Mouse (Mus musculus): ENCODE measurements around the gene Tmbim6. TPM values are rescaled to one million over a fixed set of nuclear protein-coding genes. Genes with fewer than 3 reads are reported as not detected.

Tmbim6 gene
- polyA plus RNA-seq, 1 experiment from 2014 or later, result 271 TPM

DNA sequence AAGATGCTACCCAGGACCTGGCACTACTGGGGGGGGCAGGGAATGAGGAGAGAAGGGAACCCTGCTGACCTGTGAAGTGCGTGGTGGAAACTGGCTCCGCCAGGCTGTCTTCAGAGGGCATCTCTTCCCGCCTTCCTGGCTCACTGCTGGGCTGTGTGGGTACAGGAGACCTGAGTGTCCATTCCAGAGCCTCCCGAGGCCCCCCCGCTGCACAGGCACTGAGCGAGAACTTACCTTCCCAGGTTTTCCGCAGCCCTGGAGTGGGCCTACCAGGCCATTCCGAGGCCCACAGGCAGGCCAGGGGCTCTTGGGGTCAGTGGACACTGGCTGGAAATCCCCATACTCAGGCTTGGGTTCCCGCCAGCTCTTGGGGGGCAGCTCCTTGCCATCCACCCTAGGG, 31.2 kb downstream of the Tmbim6 start:
- H3K4me3 ChIP-seq, result no peak overlapping the region
- H3K9me3 ChIP-seq (replicated peaks), result no peaks in the 10 kb centered on the region
- H3K27me3 ChIP-seq, result no peaks in the 10 kb centered on the region
- no peak for ATAC-seq (ENCODE audit: low FRiP score)
- H3K36me3 ChIP-seq, result peaks cover 65% of the 10 kb centered on the region
- H3K4me2 ChIP-seq (replicated peaks), result no peak overlapping the region
- no peak overlapping the region for H3K9ac ChIP-seq
- no peak overlapping the region for H3K27ac ChIP-seq
- 92% methylated on average over 9 of the region's 9 CpGs for WGBS
- H3K4me1 ChIP-seq, result peaks cover 12% of the 10 kb centered on the region

DNA sequence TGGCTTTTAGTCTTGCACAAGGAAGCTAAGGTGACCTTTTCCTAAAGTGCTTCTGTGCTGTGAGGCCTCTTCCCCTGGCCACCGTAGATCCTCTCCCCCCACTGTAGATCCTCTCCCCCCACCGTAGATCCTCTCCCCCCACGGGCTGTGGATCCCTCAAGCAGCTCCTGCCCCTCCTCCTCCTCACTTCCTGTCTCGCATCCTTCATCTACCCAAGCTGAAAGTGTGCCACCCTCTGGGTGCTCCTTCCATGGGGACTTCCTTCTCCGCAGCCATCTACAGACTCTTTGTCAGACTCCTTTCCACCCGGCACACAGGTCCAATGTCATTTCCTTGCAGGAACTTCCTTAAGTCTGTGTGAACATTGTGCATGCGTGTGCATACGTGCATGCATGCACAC, 37.7 kb downstream of the Tmbim6 start:
- H3K9ac ChIP-seq, result no peak overlapping the region
- H3K4me1 ChIP-seq, result peaks cover 18% of the 10 kb centered on the region
- ATAC-seq (ENCODE audit: low FRiP score), result no peak
- H3K9me3 ChIP-seq (replicated peaks), result no peaks in the 10 kb centered on the region
- peaks cover 72% of the 10 kb centered on the region for H3K36me3 ChIP-seq
- H3K27me3 ChIP-seq, result no peaks in the 10 kb centered on the region
- no peak overlapping the region for H3K27ac ChIP-seq
- no peak overlapping the region for H3K4me3 ChIP-seq
- WGBS, result 87% methylated on average over 8 of the region's 8 CpGs
- no peak overlapping the region for H3K4me2 ChIP-seq (replicated peaks)

DNA sequence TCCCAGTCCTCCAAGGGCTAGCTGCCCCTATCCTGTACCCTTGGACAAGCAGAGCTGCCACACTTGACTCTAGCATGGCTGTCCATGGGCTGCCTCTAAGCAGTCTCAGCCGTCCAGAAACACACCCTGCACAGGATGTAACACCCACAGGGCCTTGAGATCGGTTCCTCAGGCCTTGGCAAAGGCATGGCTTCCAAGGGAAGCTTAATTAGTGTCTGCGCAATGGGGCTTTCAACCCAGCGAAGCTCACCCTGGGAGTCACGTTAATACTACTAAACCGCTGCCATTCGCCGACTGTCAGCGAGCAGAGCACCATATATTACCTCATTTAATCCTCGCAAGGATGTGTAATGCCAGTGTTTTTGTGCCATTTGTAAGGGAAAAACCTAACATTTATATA, 38.4 kb downstream of the Tmbim6 start:
- Histone ChIP-seq H3K4me1 (peaks cover 23% of the 10 kb centered on the region), H3K27ac (no peak overlapping the region), H3K4me3 (no peak overlapping the region), H3K9me3 (replicated peaks) (no peaks in the 10 kb centered on the region), H3K36me3 (peaks cover 66% of the 10 kb centered on the region), H3K9ac (no peak overlapping the region), H3K27me3 (no peaks in the 10 kb centered on the region), H3K4me2 (replicated peaks) (no peak overlapping the region)
- ATAC-seq (ENCODE audit: low FRiP score), result no peak
- 91% methylated on average over 10 of the region's 10 CpGs for WGBS

DNA sequence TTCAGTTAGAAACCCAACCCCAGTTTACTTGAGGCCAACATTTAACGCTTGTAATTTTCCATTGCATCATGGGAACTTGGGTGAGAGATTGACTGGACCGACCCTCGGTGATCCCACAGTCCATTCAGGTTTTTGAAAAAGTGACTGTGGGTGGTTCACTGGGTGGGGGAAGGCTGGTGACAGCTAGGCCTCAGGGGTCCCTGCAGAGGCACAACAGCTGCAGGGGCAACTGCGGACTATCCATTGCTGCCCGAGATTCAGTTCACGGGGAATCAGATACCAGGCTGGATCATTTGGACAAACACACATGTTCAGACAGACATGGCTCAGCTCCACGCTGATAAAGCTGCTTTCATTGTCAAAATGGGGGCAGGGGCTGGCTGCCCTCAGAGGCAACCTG, 38.8 kb downstream of the Tmbim6 start:
- peaks cover 27% of the 10 kb centered on the region for H3K4me1 ChIP-seq
- no peak for ATAC-seq (ENCODE audit: low FRiP score)
- H3K9me3 ChIP-seq (replicated peaks), result no peaks in the 10 kb centered on the region
- WGBS, result 68% methylated on average over 7 of the region's 7 CpGs
- no peak overlapping the region for H3K4me2 ChIP-seq (replicated peaks)
- no peaks in the 10 kb centered on the region for H3K27me3 ChIP-seq
- no peak overlapping the region for H3K27ac ChIP-seq
- no peak overlapping the region for H3K4me3 ChIP-seq
- H3K9ac ChIP-seq, result no peak overlapping the region
- H3K36me3 ChIP-seq, result peaks cover 61% of the 10 kb centered on the region

DNA sequence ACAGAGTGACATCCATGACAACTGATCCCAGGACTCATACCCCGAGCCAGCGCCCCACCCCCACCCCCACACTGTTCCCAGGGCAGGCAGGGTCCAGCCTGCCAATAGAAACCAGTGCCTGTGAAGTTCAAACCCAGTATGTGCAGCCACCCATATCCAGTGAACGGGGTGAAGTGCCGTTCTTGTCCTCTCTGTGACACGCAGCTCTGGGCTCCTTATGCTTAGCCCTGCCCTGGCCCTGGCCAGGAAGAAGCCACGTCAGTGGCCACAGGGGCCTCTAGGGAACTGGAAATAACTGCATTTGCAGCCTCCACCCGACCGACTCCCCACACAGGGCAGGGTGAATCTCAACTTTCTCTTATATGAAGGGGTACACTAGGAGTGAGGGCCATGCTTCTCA, 39.3 kb downstream of the Tmbim6 start:
- Histone ChIP-seq H3K27me3 (no peaks in the 10 kb centered on the region), H3K4me2 (replicated peaks) (no peak overlapping the region), H3K36me3 (peaks cover 57% of the 10 kb centered on the region), H3K27ac (no peak overlapping the region), H3K9ac (peak overlapping the region; percentile 18; the same call in 1 of the 2 replicates), H3K4me3 (no peak overlapping the region), H3K4me1 (peaks cover 31% of the 10 kb centered on the region), H3K9me3 (replicated peaks) (no peaks in the 10 kb centered on the region)
- 71% methylated on average over 8 of the region's 8 CpGs for WGBS
- no peak for ATAC-seq (ENCODE audit: low FRiP score)

DNA sequence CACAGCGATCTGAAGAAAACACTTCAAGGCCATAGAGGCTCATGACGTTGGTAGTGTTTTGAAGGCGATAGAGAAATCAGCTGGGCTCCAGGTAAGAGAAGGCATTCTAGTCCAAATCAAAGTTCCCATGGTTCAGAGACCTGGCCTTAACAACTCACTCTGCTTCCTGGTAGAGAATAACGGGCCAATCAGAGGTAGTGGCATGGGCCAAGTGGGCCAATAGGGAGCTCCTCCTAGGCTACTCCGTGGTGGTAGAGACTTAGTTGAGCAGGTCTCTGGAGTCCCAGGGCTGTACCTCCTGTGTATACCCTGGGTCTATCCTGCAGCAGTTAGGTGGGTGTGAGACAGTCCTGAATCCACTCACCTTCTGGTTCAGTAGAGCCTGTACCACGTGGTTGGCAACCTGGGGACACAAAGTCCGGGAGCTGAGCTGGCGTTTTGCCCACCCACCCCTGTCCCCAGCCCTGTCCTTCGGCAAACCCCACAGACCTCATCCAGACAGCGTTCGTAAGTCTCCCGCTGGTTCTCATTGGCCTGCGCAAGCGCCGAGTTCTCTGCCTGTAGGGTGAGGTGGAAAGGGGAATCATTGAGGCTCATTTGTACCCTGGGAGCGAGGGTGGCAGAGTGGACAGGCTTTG, 40.5 kb downstream of the Tmbim6 start:
- H3K36me3 ChIP-seq, result peaks cover 45% of the 10 kb centered on the region
- no peak overlapping the region for H3K9ac ChIP-seq
- WGBS, result 92% methylated on average over 16 of the region's 16 CpGs
- no peak overlapping the region for H3K4me2 ChIP-seq (replicated peaks)
- H3K9me3 ChIP-seq (replicated peaks), result no peaks in the 10 kb centered on the region
- H3K27ac ChIP-seq, result no peak overlapping the region
- H3K27me3 ChIP-seq, result no peaks in the 10 kb centered on the region
- H3K4me1 ChIP-seq, result peaks cover 37% of the 10 kb centered on the region
- ATAC-seq (ENCODE audit: low FRiP score), result no peak
- no peak overlapping the region for H3K4me3 ChIP-seq

DNA sequence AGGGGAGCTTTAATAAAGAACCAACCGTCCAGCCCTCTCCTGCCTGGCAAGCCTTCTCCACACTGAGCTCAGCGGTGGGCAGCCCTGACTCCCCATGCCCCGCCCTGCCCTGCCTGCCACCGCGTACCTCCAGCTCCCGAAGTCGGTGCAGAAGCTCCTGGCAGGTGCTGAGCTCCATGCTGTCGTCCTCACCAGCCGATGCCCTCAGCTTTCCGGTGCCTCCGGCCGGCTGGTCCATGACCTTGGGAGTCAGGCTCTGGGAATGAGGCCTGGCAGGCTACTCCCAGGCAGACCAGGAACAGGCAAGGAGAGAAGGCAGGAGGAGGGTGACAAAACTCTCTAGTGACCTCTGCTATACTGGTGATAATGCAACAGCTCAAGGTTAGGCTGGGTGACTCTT, 41.2 kb downstream of the Tmbim6 start:
- Histone ChIP-seq H3K4me1 (peaks cover 41% of the 10 kb centered on the region), H3K9ac (no peak overlapping the region), H3K4me3 (no peak overlapping the region), H3K27me3 (no peaks in the 10 kb centered on the region), H3K36me3 (peaks cover 45% of the 10 kb centered on the region), H3K4me2 (replicated peaks) (no peak overlapping the region), H3K9me3 (replicated peaks) (no peaks in the 10 kb centered on the region), H3K27ac (no peak overlapping the region)
- WGBS, result 87% methylated on average over 12 of the region's 12 CpGs
- no peak for ATAC-seq (ENCODE audit: low FRiP score)

DNA sequence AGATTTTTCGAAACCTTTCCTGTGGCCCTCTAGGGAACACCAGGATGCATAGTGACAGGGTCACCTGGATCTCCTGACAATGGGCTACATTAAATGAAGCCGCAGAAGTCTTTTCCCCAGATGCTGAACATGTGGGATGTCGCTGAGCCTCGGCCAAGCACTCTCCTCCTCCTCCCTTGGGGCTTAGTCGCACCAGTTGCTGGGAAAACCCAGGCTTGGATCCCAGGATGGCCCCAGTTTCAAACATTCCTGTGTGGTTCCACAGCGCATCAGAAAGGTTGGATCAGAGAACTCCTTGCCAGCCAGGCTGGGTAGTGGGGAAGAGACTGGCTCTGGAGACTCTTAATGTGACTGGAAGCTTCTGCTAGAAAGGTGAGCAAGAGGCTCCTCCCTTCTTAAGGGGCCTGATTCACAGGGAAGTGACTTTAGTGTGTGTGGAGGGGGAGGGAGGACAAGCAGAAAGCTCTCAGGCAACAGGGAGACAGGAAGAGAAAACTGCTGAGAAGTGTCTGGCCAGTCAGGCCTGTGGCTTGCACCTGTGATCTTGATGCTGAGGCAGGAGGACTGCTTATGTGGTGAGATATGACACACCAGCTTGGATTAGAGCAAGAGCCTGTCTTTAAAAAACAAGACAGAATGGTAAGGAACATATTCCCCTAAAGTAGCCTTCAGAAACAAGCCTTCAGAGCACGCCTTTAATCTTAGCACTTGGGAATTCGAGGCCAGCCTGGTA, 46.5 kb downstream of the Tmbim6 start:
- Histone ChIP-seq H3K27ac (no peak overlapping the region), H3K36me3 (peaks cover 10% of the 10 kb centered on the region; the same call in 1 of the 2 replicates), H3K4me1 (peaks cover 46% of the 10 kb centered on the region), H3K4me2 (replicated peaks) (no peak overlapping the region), H3K27me3 (no peaks in the 10 kb centered on the region), H3K9ac (no peak overlapping the region), H3K4me3 (no peak overlapping the region), H3K9me3 (replicated peaks) (no peaks in the 10 kb centered on the region)
- 74% methylated on average over 8 of the region's 8 CpGs for WGBS
- ATAC-seq (ENCODE audit: low FRiP score), result no peak

DNA sequence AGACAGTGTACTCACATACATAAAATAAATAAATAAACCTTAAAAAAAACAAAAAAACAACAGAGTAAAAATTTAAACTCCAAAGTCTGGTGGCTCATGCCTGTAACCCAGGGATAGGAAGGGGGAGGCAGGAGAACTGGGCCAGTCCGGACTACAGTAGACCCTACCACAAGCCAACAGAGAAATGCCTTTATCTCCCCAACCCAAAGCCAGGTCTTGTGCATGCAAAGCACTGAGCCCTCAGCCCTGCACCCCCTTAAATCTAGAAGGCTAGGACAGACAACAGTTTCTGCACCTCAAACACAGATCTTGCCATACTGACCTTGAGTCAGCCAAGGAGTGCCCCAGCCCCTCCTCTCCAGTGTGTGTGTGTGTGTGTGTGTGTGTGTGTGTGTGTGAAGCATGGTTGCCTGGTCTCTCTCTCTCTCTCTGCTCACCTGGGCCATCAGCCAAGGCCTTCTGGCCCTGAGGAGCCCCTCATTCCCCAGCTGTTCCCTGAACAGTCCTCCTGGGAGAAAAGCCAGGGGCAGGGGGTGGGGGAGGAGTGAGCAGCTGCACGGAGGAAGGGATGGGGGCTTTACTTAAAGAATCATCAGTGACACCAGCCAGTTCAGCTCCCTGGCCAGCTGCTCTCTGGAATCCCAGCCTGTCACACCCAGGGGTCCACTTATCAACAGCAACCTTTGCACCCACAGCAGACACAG, 47.6 kb downstream of the Tmbim6 start:
- Histone ChIP-seq H3K9ac (no peak overlapping the region), H3K36me3 (peaks cover 14% of the 10 kb centered on the region; the same call in 1 of the 2 replicates), H3K27me3 (no peaks in the 10 kb centered on the region), H3K4me1 (peaks cover 41% of the 10 kb centered on the region), H3K4me2 (replicated peaks) (no peak overlapping the region), H3K9me3 (replicated peaks) (no peaks in the 10 kb centered on the region), H3K4me3 (no peak overlapping the region), H3K27ac (peak overlapping the region; percentile 74)
- 38% methylated on average over 2 of the region's 2 CpGs for WGBS
- ATAC-seq (ENCODE audit: low FRiP score), result peak; percentile 67

DNA sequence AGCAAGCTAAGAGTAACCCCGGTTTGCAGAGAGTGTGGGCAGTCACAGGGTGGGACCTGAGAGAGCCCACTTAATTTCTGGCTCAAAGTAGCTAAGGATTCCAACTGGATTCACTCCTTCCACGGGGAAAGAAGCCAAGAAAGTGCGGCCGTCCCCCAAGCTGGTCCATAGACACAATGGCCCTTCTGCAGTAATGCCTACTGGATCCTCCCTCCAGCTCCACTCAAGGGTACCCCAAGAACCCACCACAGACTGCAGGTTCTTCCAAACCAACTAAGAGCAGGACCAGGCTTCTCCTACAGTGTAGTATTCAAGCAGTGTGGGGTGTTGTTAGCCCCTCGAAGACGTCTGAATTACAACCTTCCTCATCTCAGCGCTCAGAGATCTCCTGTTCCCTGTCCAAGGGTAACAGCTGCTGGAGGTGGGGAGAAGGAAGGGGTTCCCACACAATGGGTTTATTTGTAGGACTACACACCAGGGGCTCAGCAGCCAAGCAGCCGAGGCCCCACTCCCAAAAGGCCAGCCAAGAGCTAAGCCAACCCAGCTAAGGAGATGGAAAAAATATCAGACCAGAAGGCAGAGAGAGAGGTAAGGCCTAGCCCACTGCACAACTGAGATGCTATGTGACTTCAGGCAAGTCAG, 48.3 kb downstream of the Tmbim6 start:
- H3K4me1 ChIP-seq, result peaks cover 40% of the 10 kb centered on the region
- no peak for ATAC-seq (ENCODE audit: low FRiP score)

DNA sequence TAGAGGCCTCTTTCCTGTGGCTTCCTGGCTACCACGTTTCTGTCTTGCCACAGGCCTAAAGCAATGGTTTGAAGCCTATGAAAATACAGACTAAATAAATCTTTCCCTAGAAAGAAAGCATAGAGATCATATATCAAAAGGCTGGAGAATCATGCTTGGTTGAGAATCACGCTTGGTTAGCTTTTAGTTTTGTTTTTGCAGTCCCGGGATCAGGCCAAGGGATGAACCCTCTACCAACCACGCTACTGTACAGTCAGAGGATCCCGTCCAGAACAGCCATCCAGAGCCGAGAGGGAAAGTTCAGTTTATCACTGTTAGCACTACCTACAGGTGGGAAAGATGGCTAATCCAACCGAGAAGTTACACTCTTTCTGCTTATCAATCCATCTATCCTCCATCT, 49.7 kb downstream of the Tmbim6 start:
- no peak for ATAC-seq (ENCODE audit: low FRiP score)
- Histone ChIP-seq H3K9me3 (replicated peaks) (no peaks in the 10 kb centered on the region), H3K4me3 (no peak overlapping the region), H3K4me2 (replicated peaks) (no peak overlapping the region), H3K27me3 (no peaks in the 10 kb centered on the region), H3K36me3 (peaks cover 15% of the 10 kb centered on the region; the same call in 1 of the 2 replicates), H3K9ac (no peak overlapping the region), H3K27ac (no peak overlapping the region), H3K4me1 (peaks cover 29% of the 10 kb centered on the region)
- 78% methylated on average over 7 of the region's 7 CpGs for WGBS

More for the DNA sequence above, 48.3 kb downstream of the Tmbim6 start:
- H3K27ac ChIP-seq, result peak overlapping the region; percentile 74
- no peak overlapping the region for H3K4me2 ChIP-seq (replicated peaks)
- H3K9ac ChIP-seq, result no peak overlapping the region
- peaks cover 15% of the 10 kb centered on the region; the same call in 1 of the 2 replicates for H3K36me3 ChIP-seq
- WGBS, result 63% methylated on average over 8 of the region's 8 CpGs
- H3K4me3 ChIP-seq, result no peak overlapping the region
- H3K27me3 ChIP-seq, result no peaks in the 10 kb centered on the region
- no peaks in the 10 kb centered on the region for H3K9me3 ChIP-seq (replicated peaks)

DNA sequence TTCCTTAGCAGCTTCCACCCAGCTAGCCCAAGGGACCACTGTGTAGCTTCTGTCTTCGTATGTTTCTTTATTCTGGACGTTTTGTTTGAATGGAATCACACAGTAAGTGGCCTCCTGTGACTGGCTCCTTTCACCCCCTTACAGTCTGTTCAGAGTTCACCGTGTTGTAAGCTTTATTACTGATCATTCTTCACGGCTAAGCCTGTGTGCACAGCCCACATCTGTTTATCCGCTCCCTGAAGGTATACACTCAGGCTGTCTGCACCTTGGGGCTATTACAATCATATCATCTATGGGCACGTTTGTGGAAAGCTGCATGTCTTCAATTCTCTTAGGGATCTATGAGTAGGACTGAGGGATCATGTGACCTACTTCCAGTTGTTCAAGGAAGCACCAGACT, 52.9 kb downstream of the Tmbim6 start:
- Histone ChIP-seq H3K4me2 (replicated peaks) (no peak overlapping the region), H3K36me3 (peaks cover 11% of the 10 kb centered on the region; the same call in 1 of the 2 replicates), H3K27me3 (no peaks in the 10 kb centered on the region), H3K9ac (no peak overlapping the region), H3K9me3 (replicated peaks) (no peaks in the 10 kb centered on the region), H3K4me3 (no peak overlapping the region), H3K27ac (peak overlapping the region; percentile 13; the same call in 1 of the 2 replicates), H3K4me1 (peaks cover 22% of the 10 kb centered on the region)
- no peak for ATAC-seq (ENCODE audit: low FRiP score)
- WGBS, result 55% methylated on average over 6 of the region's 6 CpGs
